10 mouse cellular contexts compared by ENCODE assay signal in genomic region chr2:94264006-94264405, GRCm38 (mm10).
DNase-seq lines count a peak whose midpoint lies in the region; ATAC-seq and TF ChIP-seq lines count a peak whose summit lies in the region.
"Had no signal": no experiment of that assay in that cellular context is flagged by ENCODE, and none has a peak within 500 bp of the region (broad histone marks: within the 10 kb centered on the region; RNA-seq: fewer than 3 reads in every experiment).

No protein-coding gene starts in this region.

- no peak for TF ChIP-seq EP300 in heart, adult 2 months (IDR thresholded peaks at IDR 0.05; ENCODE audit: insufficient read depth, low read depth, low read length)
- no peak for TF ChIP-seq EP300 in CH12.LX (IDR thresholded peaks at IDR 0.05; ENCODE audit: low read length)

- peaks cover 49% of the 10 kb centered on the region for H3K4me1 ChIP-seq in heart, embryonic 12.5 days (replicated peaks)
- H3K4me1 ChIP-seq in heart, adult 2 months (ENCODE audit: control insufficient read depth, insufficient read depth, low read length), result peaks cover 4% of the 10 kb centered on the region
- peaks cover 11 to 43% of the 10 kb centered on the region in 2 experiments for H3K4me1 ChIP-seq in CH12.LX (ENCODE audit: control insufficient read depth in 1 of 2, insufficient read depth in 2 of 2)
- peaks cover 33% of the 10 kb centered on the region for H3K4me1 ChIP-seq in forebrain, embryonic 14.5 days (ENCODE audit: control insufficient read depth, insufficient read depth, low read length)
- peaks cover 66% of the 10 kb centered on the region for H3K4me1 ChIP-seq in midbrain, embryonic 10.5 days

- peak overlapping the region; percentile 51 for H3K4me3 ChIP-seq in heart, embryonic 12.5 days
- no peak overlapping the region for H3K4me3 ChIP-seq in heart, adult 2 months
- no peak overlapping the region for H3K4me3 ChIP-seq in CH12.LX (replicated peaks in 1 of 3; ENCODE audit: low read depth in 2 of 3, low read length in 2 of 3, poor library complexity in 1 of 3)
- peak overlapping the region; percentile 34 for H3K4me3 ChIP-seq in forebrain, embryonic 14.5 days (ENCODE audit: low read depth, low read length)
- H3K4me3 ChIP-seq in midbrain, embryonic 10.5 days, result peak overlapping the region; percentile 59
- H3K4me3 ChIP-seq in gastrocnemius, adult 2 months, result no peak overlapping the region
- H3K4me3 ChIP-seq: liver, embryonic 15.5 days had no signal

- 8% methylated on average over 2 of the region's 2 CpGs for WGBS in heart, embryonic 12.5 days
- 0% methylated on average over 2 of the region's 2 CpGs for WGBS in heart, adult 2 months
- 0% methylated on average over 2 of the region's 2 CpGs for WGBS in forebrain, embryonic 14.5 days
- 6% methylated on average over 2 of the region's 2 CpGs for WGBS in midbrain, embryonic 10.5 days

- peak overlapping the region; percentile 58 for H3K9ac ChIP-seq in heart, embryonic 12.5 days
- no peak overlapping the region for H3K9ac ChIP-seq in heart, adult 2 months (ENCODE audit: low read depth, low read length)
- H3K9ac ChIP-seq in CH12.LX (ENCODE audit: insufficient read depth, low read depth), result no peak overlapping the region
- H3K9ac ChIP-seq in forebrain, embryonic 14.5 days (ENCODE audit: low read length), result peak overlapping the region; percentile 59
- H3K9ac ChIP-seq: liver, embryonic 15.5 days had no signal

- no peak for TF ChIP-seq RAD21 in CH12.LX (IDR thresholded peaks at IDR 0.05; ENCODE audit: low read depth, low read length)

- no peak; the same call in 1 of the 2 replicates for TF ChIP-seq CTCF in heart, adult 2 months (IDR thresholded peaks at IDR 0.05)
- TF ChIP-seq CTCF in CH12.LX (conservative IDR thresholded peaks at IDR 0.05 in 1 of 2, IDR thresholded peaks at IDR 0.05 in 1 of 2; ENCODE audit: low read depth in 2 of 2, low read length in 2 of 2), result no peak
- TF ChIP-seq CTCF in gastrocnemius, adult 2 months (IDR thresholded peaks at IDR 0.05), result no peak

- in situ Hi-C loops in CH12.LX (cut with MboI; ENCODE audit: low pct_ligation_motif_present, low pct_unique_long_range_greater_than_20kb, low sequenced_read_pairs), result no loop called here

- no peak for ATAC-seq in heart, embryonic 12.5 days (ENCODE audit: insufficient number of reproducible peaks, low FRiP score)
- ATAC-seq in forebrain, embryonic 14.5 days, result peak; percentile 17; the same call in 1 of the 2 replicates

- H3K4me2 ChIP-seq in heart, embryonic 12.5 days, result peak overlapping the region; percentile 78
- H3K4me2 ChIP-seq in CH12.LX (ENCODE audit: insufficient read depth, low read depth, poor library complexity, severe bottlenecking), result peak overlapping the region; percentile 100
- peak overlapping the region; percentile 73 for H3K4me2 ChIP-seq in forebrain, embryonic 14.5 days (ENCODE audit: low read length)

- intact Hi-C loops in heart, adult 2 months (cut with DNase I), result no loop called here
- intact Hi-C loops in gastrocnemius, adult 2 months (cut with DNase I), result no loop called here

- peaks cover 6% of the 10 kb centered on the region; the same call in 1 of the 2 replicates for H3K27me3 ChIP-seq in heart, embryonic 12.5 days (replicated peaks)
- no peaks in the 10 kb centered on the region for H3K27me3 ChIP-seq in heart, adult 2 months (ENCODE audit: control insufficient read depth, insufficient read depth, low read length)
- peaks cover 54% of the 10 kb centered on the region for H3K27me3 ChIP-seq in CH12.LX (replicated peaks)
- H3K27me3 ChIP-seq in forebrain, embryonic 14.5 days (replicated peaks; ENCODE audit: control insufficient read depth, insufficient read depth, low read length), result no peaks in the 10 kb centered on the region
- peaks cover 61% of the 10 kb centered on the region for H3K27me3 ChIP-seq in midbrain, embryonic 10.5 days (ENCODE audit: low read depth, poor library complexity, severe bottlenecking)

- H3K36me3 ChIP-seq in heart, embryonic 12.5 days, result no peaks in the 10 kb centered on the region
- H3K36me3 ChIP-seq in heart, adult 2 months (ENCODE audit: control insufficient read depth, insufficient read depth, low read length), result no peaks in the 10 kb centered on the region
- H3K36me3 ChIP-seq in CH12.LX (replicated peaks in 1 of 2; ENCODE audit: control insufficient read depth in 1 of 2, insufficient read depth in 1 of 2, low read length in 1 of 2), result no peaks in the 10 kb centered on the region
- no peaks in the 10 kb centered on the region for H3K36me3 ChIP-seq in forebrain, embryonic 14.5 days (ENCODE audit: control insufficient read depth, insufficient read depth, low read length)
- no peaks in the 10 kb centered on the region for H3K36me3 ChIP-seq in midbrain, embryonic 10.5 days
- H3K36me3 ChIP-seq: liver, embryonic 15.5 days had no signal

- dilution Hi-C loops in CH12.LX (cut with MboI; ENCODE audit: extremely low pct_ligation_motif_present, extremely low pct_unique_long_range_greater_than_20kb, low sequenced_read_pairs), result no loop called here

- peak overlapping the region; percentile 80 for H3K27ac ChIP-seq in heart, embryonic 12.5 days (ENCODE audit: poor library complexity, severe bottlenecking)
- H3K27ac ChIP-seq in heart, adult 2 months, result no peak overlapping the region
- no peak overlapping the region for H3K27ac ChIP-seq in CH12.LX (ENCODE audit: insufficient read depth, low read depth)
- peak overlapping the region; percentile 85 for H3K27ac ChIP-seq in forebrain, embryonic 14.5 days (ENCODE audit: low read depth, low read length)
- peak overlapping the region; percentile 81 for H3K27ac ChIP-seq in midbrain, embryonic 10.5 days (replicated peaks)
- H3K27ac ChIP-seq in gastrocnemius, adult 2 months, result no peak overlapping the region
- H3K27ac ChIP-seq: liver, embryonic 15.5 days had no signal

- no peak for DNase-seq in heart, adult 2 months
- no peak for DNase-seq in CH12.LX (ENCODE audit: extremely low read depth)
- peak; percentile 44 for DNase-seq in forebrain, embryonic 14.5 days (ENCODE audit: low spot score)
- no peak for DNase-seq in midbrain, embryonic 10.5 days (ENCODE audit: low spot score)
- no peak for DNase-seq in gastrocnemius, adult 2 months
- DNase-seq in right cerebral cortex, postnatal 36 days (ENCODE audit: low spot score in 2 of 2), result no peak
- DNase-seq in layer of hippocampus, adult 9-11 months, result no peak
- DNase-seq: B cell, adult 2 months had no signal

- no peaks in the 10 kb centered on the region for H3K79me2 ChIP-seq in heart, adult 2 months (replicated peaks; ENCODE audit: control insufficient read depth, insufficient read depth, low read length)
- H3K79me2 ChIP-seq in CH12.LX (replicated peaks; ENCODE audit: control insufficient read depth, extremely low read depth, insufficient read depth, poor library complexity, severe bottlenecking), result no peaks in the 10 kb centered on the region

- no peaks in the 10 kb centered on the region for H3K9me3 ChIP-seq in heart, embryonic 12.5 days (replicated peaks)
- H3K9me3 ChIP-seq in CH12.LX (replicated peaks; ENCODE audit: low read length), result no peaks in the 10 kb centered on the region
- H3K9me3 ChIP-seq in forebrain, embryonic 14.5 days (replicated peaks; ENCODE audit: control insufficient read depth, low read length), result no peaks in the 10 kb centered on the region
- no peaks in the 10 kb centered on the region for H3K9me3 ChIP-seq in midbrain, embryonic 10.5 days (replicated peaks)
- H3K9me3 ChIP-seq: liver, embryonic 15.5 days had no signal

- TF ChIP-seq POLR2A in heart, adult 2 months (IDR thresholded peaks at IDR 0.05; ENCODE audit: insufficient read depth, low read depth, low read length), result no peak
- TF ChIP-seq POLR2A in CH12.LX (IDR thresholded peaks at IDR 0.05; ENCODE audit: low read depth, low read length), result no peak

TF ChIP-seq in CH12.LX, 34 proteins besides CTCF, POLR2A, EP300 and RAD21:
- TF ChIP-seq USF2 (conservative IDR thresholded peaks at IDR 0.05; ENCODE audit: low read depth, low read length) (no peak), MEF2A (IDR thresholded peaks at IDR 0.05; ENCODE audit: borderline replicate concordance, low read depth, low read length) (no peak), ZNF384 (IDR thresholded peaks at IDR 0.05; ENCODE audit: low read depth, low read length) (no peak)

Comparison
In these comparisons a context has a peak if more than half of its experiments do, and no peak if none do; other contexts are left out.
1. H3K27ac ChIP-seq: peak in heart, embryonic 12.5 days (single experiment), forebrain, embryonic 14.5 days (single experiment) and midbrain, embryonic 10.5 days (single experiment); none in heart, adult 2 months (single experiment), CH12.LX (single experiment) and gastrocnemius, adult 2 months (single experiment).
2. H3K4me3 ChIP-seq: peak in heart, embryonic 12.5 days (single experiment), forebrain, embryonic 14.5 days (single experiment) and midbrain, embryonic 10.5 days (single experiment); none in heart, adult 2 months (single experiment), CH12.LX (0 of 3) and gastrocnemius, adult 2 months (single experiment).
3. H3K9ac ChIP-seq: peak in heart, embryonic 12.5 days (single experiment) and forebrain, embryonic 14.5 days (single experiment); none in heart, adult 2 months (single experiment) and CH12.LX (single experiment).
4. Peak in every context shown above with its lines, with median percentiles within 50 percentile points of each other: H3K4me2 ChIP-seq.